Mouse (Mus musculus): ENCODE results near the gene F2r.

DNA sequence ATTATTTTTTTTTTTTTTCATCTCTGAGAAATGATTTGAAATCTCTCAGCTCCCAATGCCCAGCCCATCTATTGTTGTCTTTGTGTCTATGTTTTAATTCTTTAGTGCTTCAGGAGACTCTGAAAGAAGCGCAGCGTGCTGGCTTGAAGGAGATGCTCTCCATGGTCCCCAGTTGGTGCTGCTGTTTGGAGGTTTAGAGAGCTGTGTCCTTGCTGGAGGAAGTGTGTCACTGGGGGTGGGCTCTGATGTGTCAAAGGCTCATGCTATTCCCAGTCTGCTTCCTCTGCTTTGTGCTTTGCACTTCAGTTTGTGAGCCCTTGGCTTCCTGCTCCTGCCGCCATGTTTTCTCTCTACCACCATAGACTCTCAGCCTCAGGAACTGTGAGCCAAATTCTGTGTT is 50.0 kb downstream of the F2r start:
- TF ChIP-seq CTCF (conservative IDR thresholded peaks at IDR 0.05; ENCODE audit: low read length) (no peak), NANOG (IDR thresholded peaks at IDR 0.05; ENCODE audit: borderline replicate concordance, low read length) (no peak), POU5F1 (IDR thresholded peaks at IDR 0.05; ENCODE audit: borderline replicate concordance, low read length) (no peak)
